Mouse (Mus musculus) lung, embryonic 16.5 days (tissue): Measurements from ENCODE around the gene Resf1. TPM values are rescaled to one million over a fixed set of nuclear protein-coding genes. Genes with fewer than 3 reads are reported as not detected.
A peak's percentile ranks its signal among the peaks of the same experiment; 100 is the strongest.

ENCODE experiments used
- ATAC-seq: fragments of 200-750 bp; cut with Nextera tagmentation; 2 replicates; pipeline ENCODE4 v1.8.0; 2017; ENCODE audit warnings: low read depth, mild to moderate bottlenecking, moderate library complexity
- H3K27ac ChIP-seq: fragments of 300-500 bp; sonication (generic); 2 replicates; pipeline ENCODE4 v1.5.1; 2014; ENCODE audit warnings: mild to moderate bottlenecking, control low read depth, low read length
- H3K27me3 ChIP-seq: fragments of 300-500 bp; sonication (generic); 2 replicates; pipeline ENCODE4 v1.6.1; 2014; ENCODE audit warnings: low read depth, low read length, mixed read lengths; ENCODE audit not compliant: control insufficient read depth, insufficient read depth
- H3K36me3 ChIP-seq: fragments of 300-500 bp; sonication (generic); 2 replicates; pipeline ENCODE4 v1.6.1; 2014; ENCODE audit warnings: low read length; ENCODE audit not compliant: control insufficient read depth, insufficient read depth
- H3K4me1 ChIP-seq: fragments of 300-500 bp; sonication (generic); replicated peaks from 2 replicates; pipeline ENCODE4 v1.6.1; 2014; ENCODE audit warnings: low read length, mixed read lengths; ENCODE audit not compliant: control insufficient read depth, insufficient read depth
- H3K4me2 ChIP-seq: fragments of 300-500 bp; sonication (generic); 2 replicates; pipeline ENCODE4 v1.6.1; 2014; ENCODE audit warnings: low read depth, low read length, control low read depth
- H3K4me3 ChIP-seq: fragments of 300-500 bp; sonication (generic); 2 replicates; pipeline ENCODE4 v1.5.1; 2014; ENCODE audit warnings: mild to moderate bottlenecking, low read length, control low read depth
- H3K9ac ChIP-seq: fragments of 300-500 bp; sonication (generic); 2 replicates; pipeline ENCODE4 v1.6.1; 2014; ENCODE audit warnings: low read length, control low read depth
- H3K9me3 ChIP-seq: fragments of 300-500 bp; sonication (generic); 2 replicates; pipeline ENCODE4 v1.6.1; 2016; ENCODE audit warnings: low read length; ENCODE audit not compliant: control insufficient read depth
- WGBS: fragments of 180-500 bp; shearing (Covaris S2); extraction: QIAGEN DNeasy Blood & Tissue Kit; methylation state at CpG from one replicate; pipeline ENCODE4 v1.1.7; 2014; 5-methylcytosine and 5-hydroxymethylcytosine counted together
- polyA plus RNA-seq: library from polyadenylated mRNA; unstranded; fragments of >200 nt; fragmentation: Nextera tagmentation; extraction: Ambion mirVana; gene quantifications from 2 replicates; pipeline ENCODE4 v1.2.1, GENCODE M21; 2015

The Resf1 gene
- polyA plus RNA-seq, 1 experiment from 2014 or later, result 49.0 TPM

GRCm38 (mm10) chr6:149307801-149308200, 1.4 kb upstream of the Resf1 start:
- Histone ChIP-seq H3K4me3 (no peak overlapping the region), H3K36me3 (peaks cover 9% of the 10 kb centered on the region; the same call in 1 of the 2 replicates), H3K27me3 (no peaks in the 10 kb centered on the region), H3K27ac (no peak overlapping the region), H3K9ac (no peak overlapping the region), H3K9me3 (peaks cover 7% of the 10 kb centered on the region; the same call in 1 of the 2 replicates), H3K4me2 (no peak overlapping the region), H3K4me1 (peaks cover 11% of the 10 kb centered on the region)
- 53% methylated on average over 2 of the region's 2 CpGs for WGBS
- ATAC-seq, result no peak

GRCm38 (mm10) chr6:149310226-149310625, 1.0 kb downstream of the Resf1 start:
- H3K4me2 ChIP-seq, result peak overlapping the region; percentile 67
- peaks cover 15% of the 10 kb centered on the region for H3K36me3 ChIP-seq
- no peak for ATAC-seq
- peaks cover 7% of the 10 kb centered on the region; the same call in 1 of the 2 replicates for H3K9me3 ChIP-seq
- H3K4me3 ChIP-seq, result peak overlapping the region; percentile 76
- H3K4me1 ChIP-seq, result peaks cover 11% of the 10 kb centered on the region
- H3K27me3 ChIP-seq, result no peaks in the 10 kb centered on the region
- no peak overlapping the region for H3K27ac ChIP-seq
- peak overlapping the region; percentile 94 for H3K9ac ChIP-seq
- 24% methylated on average over 2 of the region's 2 CpGs for WGBS

GRCm38 (mm10) chr6:149311044-149311443, 1.8 kb downstream of the Resf1 start:
- peaks cover 11% of the 10 kb centered on the region for H3K4me1 ChIP-seq
- H3K27me3 ChIP-seq, result no peaks in the 10 kb centered on the region
- H3K4me3 ChIP-seq, result peak overlapping the region; percentile 76
- 0 out of 2 replicates have a peak overlapping the region, but pooled peaks have one; percentile 28 for H3K9ac ChIP-seq
- no peaks in the 10 kb centered on the region for H3K9me3 ChIP-seq
- no peak overlapping the region for H3K27ac ChIP-seq
- ATAC-seq, result no peak
- WGBS, result 74% methylated on average over 2 of the region's 2 CpGs
- peak overlapping the region; percentile 67 for H3K4me2 ChIP-seq
- peaks cover 21% of the 10 kb centered on the region for H3K36me3 ChIP-seq

GRCm38 (mm10) chr6:149311778-149312177, 2.6 kb downstream of the Resf1 start:
- ATAC-seq, result no peak
- Histone ChIP-seq H3K4me1 (peaks cover 11% of the 10 kb centered on the region), H3K27ac (no peak overlapping the region), H3K9ac (no peak overlapping the region), H3K36me3 (peaks cover 22% of the 10 kb centered on the region), H3K4me2 (no peak overlapping the region), H3K4me3 (no peak overlapping the region), H3K9me3 (no peaks in the 10 kb centered on the region), H3K27me3 (no peaks in the 10 kb centered on the region)
- 96% methylated on average over 1 of the region's 1 CpGs for WGBS

GRCm38 (mm10) chr6:149312221-149312620, 3.0 kb downstream of the Resf1 start:
- Histone ChIP-seq H3K27me3 (no peaks in the 10 kb centered on the region), H3K4me3 (no peak overlapping the region), H3K27ac (no peak overlapping the region), H3K4me2 (no peak overlapping the region), H3K4me1 (peaks cover 11% of the 10 kb centered on the region), H3K36me3 (peaks cover 22% of the 10 kb centered on the region), H3K9ac (no peak overlapping the region), H3K9me3 (no peaks in the 10 kb centered on the region)
- no peak for ATAC-seq
- WGBS, result 78% methylated on average over 1 of the region's 1 CpGs

GRCm38 (mm10) chr6:149314918-149315317, 5.7 kb downstream of the Resf1 start:
- Histone ChIP-seq H3K4me2 (no peak overlapping the region), H3K27ac (no peak overlapping the region), H3K36me3 (peaks cover 36% of the 10 kb centered on the region), H3K4me3 (no peak overlapping the region), H3K4me1 (peaks cover 11% of the 10 kb centered on the region), H3K9me3 (no peaks in the 10 kb centered on the region), H3K27me3 (no peaks in the 10 kb centered on the region), H3K9ac (no peak overlapping the region)
- 94% methylated on average over 2 of the region's 2 CpGs for WGBS
- no peak for ATAC-seq

GRCm38 (mm10) chr6:149323523-149324241, 14.5 kb downstream of the Resf1 start:
- Histone ChIP-seq H3K9ac (no peak overlapping the region), H3K27me3 (no peaks in the 10 kb centered on the region), H3K27ac (no peak overlapping the region), H3K9me3 (no peaks in the 10 kb centered on the region), H3K36me3 (peaks cover 61% of the 10 kb centered on the region), H3K4me3 (no peak overlapping the region), H3K4me2 (no peak overlapping the region), H3K4me1 (no peaks in the 10 kb centered on the region)
- peak; percentile 45; the same call in 1 of the 2 replicates for ATAC-seq
- WGBS, result 76% methylated on average over 4 of the region's 4 CpGs

- H3K9ac ChIP-seq, result no peak overlapping the region
- 97% methylated on average over 6 of the region's 6 CpGs for WGBS
- H3K27ac ChIP-seq, result no peak overlapping the region
- H3K36me3 ChIP-seq, result peaks cover 64% of the 10 kb centered on the region
- no peaks in the 10 kb centered on the region for H3K9me3 ChIP-seq
- H3K4me2 ChIP-seq, result no peak overlapping the region
- ATAC-seq, result no peak
- no peaks in the 10 kb centered on the region for H3K4me1 ChIP-seq
- no peak overlapping the region for H3K4me3 ChIP-seq
- no peaks in the 10 kb centered on the region for H3K27me3 ChIP-seq
These were observed 15.0 kb downstream of the Resf1 start for GRCm38 (mm10) chr6:149324242-149324633.

GRCm38 (mm10) chr6:149329071-149329470, 19.9 kb downstream of the Resf1 start:
- H3K4me2 ChIP-seq, result no peak overlapping the region
- 88% methylated on average over 4 of the region's 4 CpGs for WGBS
- no peak overlapping the region for H3K27ac ChIP-seq
- no peak overlapping the region for H3K4me3 ChIP-seq
- no peaks in the 10 kb centered on the region for H3K9me3 ChIP-seq
- ATAC-seq, result no peak
- H3K27me3 ChIP-seq, result no peaks in the 10 kb centered on the region
- no peaks in the 10 kb centered on the region for H3K4me1 ChIP-seq
- H3K9ac ChIP-seq, result no peak overlapping the region
- peaks cover 56% of the 10 kb centered on the region for H3K36me3 ChIP-seq
